Mouse (Mus musculus) neural tube, embryonic 14.5 days (tissue): ENCODE results near the gene Hspb6. TPM values are rescaled to one million over a fixed set of nuclear protein-coding genes. Genes with fewer than 3 reads are reported as not detected.

Experiments
- ATAC-seq: fragments of 200-750 bp; cut with Nextera tagmentation; 2 replicates; pipeline ENCODE4 v1.8.0; 2017; ENCODE audit warnings: low read depth, mild to moderate bottlenecking, moderate TSS enrichment, moderate library complexity
- H3K27ac ChIP-seq: fragments of 300-500 bp; sonication (generic); 2 replicates; pipeline ENCODE4 v1.5.1; 2014; ENCODE audit warnings: low read depth, mild to moderate bottlenecking, control low read depth, low read length, moderate library complexity, mixed read lengths
- H3K27me3 ChIP-seq: fragments of 300-500 bp; sonication (generic); 2 replicates; pipeline ENCODE4 v1.6.1; 2014; ENCODE audit warnings: low read length; ENCODE audit not compliant: control insufficient read depth, insufficient read depth
- H3K36me3 ChIP-seq: fragments of 300-500 bp; sonication (generic); 2 replicates; pipeline ENCODE4 v1.6.1; 2014; ENCODE audit warnings: low read length, mixed read lengths; ENCODE audit not compliant: control insufficient read depth, insufficient read depth
- H3K4me1 ChIP-seq: fragments of 300-500 bp; sonication (generic); 2 replicates; pipeline ENCODE4 v1.6.1; 2014; ENCODE audit warnings: low read length; ENCODE audit not compliant: control insufficient read depth, insufficient read depth
- H3K4me2 ChIP-seq: fragments of 300-500 bp; sonication (generic); 2 replicates; pipeline ENCODE4 v1.6.1; 2014; ENCODE audit warnings: mild to moderate bottlenecking, low read depth, low read length, control low read depth
- H3K4me3 ChIP-seq: fragments of 300-500 bp; sonication (generic); 2 replicates; pipeline ENCODE4 v1.5.1; 2014; ENCODE audit warnings: low read depth, low read length, control low read depth, mixed read lengths
- H3K9ac ChIP-seq: fragments of 300-500 bp; sonication (generic); replicated peaks from 2 replicates; pipeline ENCODE4 v1.6.1; 2014; ENCODE audit warnings: low read depth, mild to moderate bottlenecking, control low read depth, low read length, mixed read lengths
- H3K9me3 ChIP-seq: fragments of 300-500 bp; sonication (generic); 2 replicates; pipeline ENCODE4 v1.6.1; 2016; ENCODE audit warnings: low read length; ENCODE audit not compliant: control insufficient read depth
- WGBS: fragments of 180-500 bp; shearing (Covaris S2); extraction: QIAGEN DNeasy Blood & Tissue Kit; methylation state at CpG from one replicate; pipeline ENCODE4 v1.1.7; 2014; 5-methylcytosine and 5-hydroxymethylcytosine counted together
- polyA plus RNA-seq: library from polyadenylated mRNA; unstranded; fragments of >200 nt; fragmentation: Nextera tagmentation; extraction: Ambion mirVana; gene quantifications from 2 replicates; pipeline ENCODE4 v1.2.1, GENCODE M21; 2014

The Hspb6 gene
- polyA plus RNA-seq, 1 experiment from 2014 or later, result 8.4 TPM

DNA sequence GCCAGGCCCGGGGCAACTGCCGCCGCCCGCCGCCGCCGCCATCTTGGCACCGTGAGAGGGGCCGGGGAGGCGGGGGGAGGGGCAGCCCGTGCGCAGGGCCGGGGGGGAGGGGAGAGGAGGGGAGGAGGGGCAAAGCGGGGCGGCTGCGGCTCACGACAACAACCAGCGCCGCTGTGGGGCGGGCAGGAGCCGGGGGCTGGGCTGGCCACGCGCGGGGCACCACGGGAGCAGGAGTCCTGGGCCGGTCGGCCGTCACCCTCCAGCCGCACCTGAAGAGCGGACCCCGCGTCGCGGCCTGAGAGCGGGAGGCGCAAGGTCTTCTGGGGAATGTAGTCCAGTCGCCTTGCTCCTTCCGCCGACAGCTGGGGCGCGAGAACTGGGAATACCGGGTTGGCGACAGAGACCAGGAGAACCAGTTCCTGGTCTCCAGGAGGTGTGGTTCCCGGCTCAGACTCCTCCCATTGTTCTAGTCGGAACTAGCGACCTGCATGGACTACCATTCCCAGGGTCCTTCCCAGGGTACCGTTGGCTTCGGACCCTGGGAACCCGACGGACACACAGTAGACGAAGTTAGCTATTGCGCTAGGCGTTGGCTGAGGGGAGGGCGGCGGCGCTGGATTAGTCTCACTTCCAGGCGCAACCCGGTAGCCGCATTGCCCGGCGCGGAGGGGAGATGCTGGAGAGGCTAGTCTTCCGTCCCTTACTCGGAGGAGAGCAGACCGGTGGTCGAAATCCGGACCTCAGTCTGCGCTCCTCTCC lies 36.9 kb downstream of the Hspb6 start, which contains the start of gene Kmt2b:
Kmt2b (minus strand) TSS at position 51 of the 759 bp plus-strand sequence.
- WGBS, result 0% methylated on average over 52 of the region's 68 CpGs
- peaks cover 13% of the 10 kb centered on the region for H3K4me1 ChIP-seq
- H3K27ac ChIP-seq, result peak within 1 kb of the TSS; percentile 92
- H3K27me3 ChIP-seq, result peaks cover 3% of the 10 kb centered on the region; the same call in 1 of the 2 replicates
- ATAC-seq, result peak; percentile 93
- peak within 1 kb of the TSS; percentile 96 for H3K9ac ChIP-seq
- H3K4me3 ChIP-seq, result peak within 1 kb of the TSS; percentile 93
- peaks cover 28% of the 10 kb centered on the region for H3K36me3 ChIP-seq
- H3K9me3 ChIP-seq, result no peaks in the 10 kb centered on the region
- peak within 1 kb of the TSS; percentile 97 for H3K4me2 ChIP-seq

DNA sequence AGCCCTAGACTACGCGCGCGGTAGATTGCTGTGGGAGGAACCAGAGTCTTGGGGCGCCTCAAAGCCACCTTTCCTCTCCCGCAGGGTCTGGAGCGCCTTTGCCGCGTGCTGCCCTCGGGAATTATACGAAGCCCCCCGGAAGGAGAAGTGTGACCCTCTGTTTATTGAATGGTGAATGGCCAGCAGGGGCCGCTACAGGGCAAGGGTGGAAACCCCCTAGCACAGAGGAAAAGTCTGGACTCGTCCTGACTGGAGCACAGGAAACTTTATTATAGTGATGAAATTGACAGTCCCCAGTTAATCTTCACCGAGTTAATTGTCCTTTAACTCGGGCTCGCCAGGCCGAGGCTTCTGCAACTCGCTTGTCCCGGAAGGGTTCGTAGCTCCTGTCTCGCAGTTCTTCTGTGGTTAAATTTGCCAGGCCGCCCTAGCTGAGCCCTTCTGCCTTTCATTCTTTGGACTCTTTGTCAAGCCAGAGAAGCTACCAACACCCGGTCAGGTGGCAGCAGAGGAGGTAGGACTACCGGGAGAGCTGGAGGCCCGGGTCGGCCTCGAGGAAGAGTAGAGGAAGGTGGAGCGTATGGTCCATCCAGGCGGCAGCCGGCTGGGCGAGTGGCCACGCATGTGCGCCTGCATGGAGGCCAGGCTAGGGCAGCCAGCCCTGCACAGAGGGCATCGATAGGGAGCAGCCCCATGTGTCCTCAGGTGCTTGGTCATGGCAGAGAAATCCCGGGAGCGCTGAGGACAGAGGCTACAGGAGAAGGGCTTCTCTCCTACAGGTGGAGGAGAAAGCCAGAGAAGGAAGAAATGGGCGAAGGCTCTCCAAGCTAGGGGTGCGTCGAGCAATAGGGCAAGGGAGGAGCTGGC lies 37.7 kb downstream of the Hspb6 start:
- WGBS, result 28% methylated on average over 40 of the region's 40 CpGs
- no peaks in the 10 kb centered on the region for H3K9me3 ChIP-seq
- ATAC-seq, result peak; percentile 72
- H3K27ac ChIP-seq, result peak overlapping the region; percentile 92
- H3K36me3 ChIP-seq, result peaks cover 19% of the 10 kb centered on the region
- H3K4me1 ChIP-seq, result peaks cover 13% of the 10 kb centered on the region
- peaks cover 3% of the 10 kb centered on the region; the same call in 1 of the 2 replicates for H3K27me3 ChIP-seq
- peak overlapping the region; percentile 97 for H3K4me2 ChIP-seq
- peak overlapping the region; percentile 96 for H3K9ac ChIP-seq
- H3K4me3 ChIP-seq, result peak overlapping the region; percentile 93

DNA sequence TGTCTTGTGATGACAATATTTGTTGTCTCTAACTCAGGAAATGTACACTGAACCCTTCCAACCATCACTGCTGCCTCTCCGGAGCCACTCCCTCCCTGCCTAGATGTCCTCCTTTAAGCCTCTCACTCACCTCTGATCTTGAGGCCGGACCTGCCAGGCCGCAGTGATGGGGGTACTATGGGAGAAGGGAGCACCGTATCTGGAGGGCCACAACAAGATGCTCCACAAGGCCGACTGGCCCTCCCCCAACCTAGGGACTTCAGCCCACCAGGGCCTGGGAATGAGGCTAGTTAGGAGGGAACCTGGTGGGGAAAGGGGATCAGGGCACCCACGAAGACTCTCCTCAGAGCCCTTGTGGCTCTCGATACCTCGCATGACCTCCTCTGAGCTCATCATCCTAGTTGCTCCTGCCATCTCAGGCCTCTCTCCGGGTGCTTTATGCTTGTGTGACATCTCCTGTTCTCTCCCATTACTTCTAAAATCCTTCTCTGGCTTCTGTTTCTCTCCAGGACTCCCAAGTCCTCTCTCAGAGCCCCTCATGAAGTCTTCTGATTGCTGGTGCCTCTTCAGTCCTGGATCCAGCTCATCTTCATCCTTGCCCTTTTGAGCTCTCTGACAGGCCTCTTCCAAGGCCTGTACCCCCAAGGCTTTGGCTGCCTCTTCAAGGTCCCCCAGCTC lies 39.1 kb downstream of the Hspb6 start:
- Histone ChIP-seq H3K27ac (no peak overlapping the region), H3K9ac (no peak overlapping the region), H3K4me1 (peaks cover 13% of the 10 kb centered on the region), H3K9me3 (no peaks in the 10 kb centered on the region), H3K36me3 (peaks cover 6% of the 10 kb centered on the region; the same call in 1 of the 2 replicates), H3K4me3 (no peak overlapping the region), H3K4me2 (no peak overlapping the region), H3K27me3 (peaks cover 3% of the 10 kb centered on the region; the same call in 1 of the 2 replicates)
- no peak for ATAC-seq
- WGBS, result 92% methylated on average over 9 of the region's 9 CpGs

DNA sequence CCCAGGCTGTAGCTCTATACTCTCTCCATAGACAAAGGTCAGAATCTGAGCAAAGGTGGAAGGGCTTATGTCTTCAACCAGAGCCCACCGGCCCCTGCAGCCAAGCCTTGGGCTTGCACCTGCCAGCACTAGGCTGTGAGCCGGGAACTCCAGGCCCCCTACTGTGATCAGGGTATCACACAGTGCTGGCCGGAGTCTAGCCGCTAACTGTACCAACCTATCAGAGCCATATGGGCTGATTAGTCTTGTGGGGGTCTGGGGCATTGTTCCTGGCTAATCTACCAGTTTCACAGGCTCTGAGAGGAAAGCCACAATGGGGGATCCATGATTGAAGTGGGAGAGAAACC lies 39.6 kb downstream of the Hspb6 start:
- H3K4me1 ChIP-seq, result peaks cover 11% of the 10 kb centered on the region
- no peak for ATAC-seq
- no peak overlapping the region for H3K4me3 ChIP-seq

DNA sequence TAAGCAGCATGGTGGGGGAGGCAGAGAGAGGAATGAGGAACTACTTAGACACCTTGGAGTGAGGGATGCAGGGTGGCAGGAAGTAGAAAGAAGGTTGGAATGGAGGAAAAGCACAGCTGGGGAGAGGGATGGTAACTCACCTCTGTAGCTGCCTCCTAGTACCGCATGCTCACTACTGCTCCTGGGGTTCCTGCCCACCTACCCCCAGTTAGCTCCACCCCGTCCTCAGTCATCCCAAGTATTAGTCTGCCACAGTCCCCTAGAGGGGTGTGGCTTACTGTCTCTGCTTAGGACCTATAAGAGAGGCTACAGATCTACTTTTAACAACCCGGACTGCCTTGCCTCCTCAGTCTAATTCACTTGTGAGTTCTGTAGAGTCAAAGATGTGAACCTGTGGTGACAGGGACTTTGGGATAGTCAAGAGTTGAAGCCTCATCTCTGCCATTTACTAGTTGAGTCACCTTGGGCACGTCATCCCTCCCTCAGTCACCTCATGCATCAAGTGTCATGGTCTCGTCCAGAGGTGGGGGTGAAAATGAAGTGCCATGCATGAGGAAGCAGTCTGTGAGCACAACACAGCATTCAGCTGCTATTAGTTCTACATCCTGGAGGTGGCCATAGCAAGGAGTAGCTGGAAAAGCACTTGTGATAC lies 40.9 kb downstream of the Hspb6 start:
- Histone ChIP-seq H3K9me3 (no peaks in the 10 kb centered on the region), H3K4me1 (no peaks in the 10 kb centered on the region), H3K27me3 (peaks cover 3% of the 10 kb centered on the region; the same call in 1 of the 2 replicates), H3K4me2 (no peak overlapping the region), H3K36me3 (no peaks in the 10 kb centered on the region), H3K9ac (no peak overlapping the region), H3K27ac (no peak overlapping the region), H3K4me3 (no peak overlapping the region)
- no peak for ATAC-seq
- WGBS, result 58% methylated on average over 5 of the region's 5 CpGs

More for the DNA sequence above, 39.6 kb downstream of the Hspb6 start:
- no peaks in the 10 kb centered on the region for H3K9me3 ChIP-seq
- 0 out of 2 replicates have a peak, but pooled peaks cover 2% of the 10 kb centered on the region for H3K36me3 ChIP-seq
- 35% methylated on average over 4 of the region's 4 CpGs for WGBS
- H3K9ac ChIP-seq, result no peak overlapping the region
- H3K4me2 ChIP-seq, result no peak overlapping the region
- no peak overlapping the region for H3K27ac ChIP-seq
- peaks cover 3% of the 10 kb centered on the region; the same call in 1 of the 2 replicates for H3K27me3 ChIP-seq

DNA sequence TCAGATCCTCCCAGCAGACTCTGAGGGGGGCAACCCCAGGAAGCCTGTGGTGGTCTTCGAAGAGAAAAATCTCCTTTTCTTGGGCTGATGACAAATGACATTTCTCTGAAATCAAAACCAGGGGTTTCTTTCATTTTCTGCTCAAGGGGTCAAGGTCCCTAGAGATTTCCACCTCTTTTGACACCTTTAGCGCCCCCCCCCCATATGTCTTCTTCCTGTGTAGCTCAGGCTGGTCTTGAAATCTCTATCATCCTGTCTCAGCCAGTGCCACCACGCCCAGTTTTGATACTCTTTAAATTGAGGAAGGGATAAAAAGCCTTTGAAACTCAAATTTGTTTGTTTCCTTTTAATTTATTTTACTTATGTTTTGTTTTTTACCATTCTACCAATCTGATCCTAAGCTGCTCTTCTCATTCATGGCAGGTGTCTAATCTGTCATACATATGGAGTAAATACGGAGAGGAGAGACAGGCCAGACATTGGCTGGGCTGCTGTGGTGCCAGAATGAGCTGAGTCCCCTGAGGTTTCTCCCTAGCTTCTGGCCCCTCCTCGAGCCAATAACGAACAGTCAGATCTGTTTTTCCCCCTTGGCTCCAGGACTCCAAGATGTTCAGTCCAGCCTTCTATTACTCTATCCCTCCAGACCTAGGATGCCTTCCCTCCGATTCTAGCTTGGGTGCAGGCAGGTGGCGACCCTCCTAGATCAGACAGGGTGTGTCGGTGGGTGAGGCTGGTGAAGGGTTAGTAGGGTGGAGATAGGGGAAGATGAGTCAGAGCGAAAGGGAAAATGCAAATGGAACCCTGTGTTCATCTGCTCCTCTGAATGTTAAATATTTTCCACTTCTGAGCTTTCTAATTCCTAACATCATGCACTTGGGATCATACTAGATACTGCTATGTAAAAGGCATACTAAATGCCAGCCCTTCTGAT lies 41.9 kb downstream of the Hspb6 start:
- Histone ChIP-seq H3K4me3 (no peak overlapping the region), H3K4me1 (no peaks in the 10 kb centered on the region), H3K4me2 (no peak overlapping the region), H3K9me3 (no peaks in the 10 kb centered on the region), H3K36me3 (no peaks in the 10 kb centered on the region), H3K27me3 (no peaks in the 10 kb centered on the region), H3K9ac (no peak overlapping the region), H3K27ac (no peak overlapping the region)
- WGBS, result 71% methylated on average over 10 of the region's 10 CpGs
- no peak for ATAC-seq

DNA sequence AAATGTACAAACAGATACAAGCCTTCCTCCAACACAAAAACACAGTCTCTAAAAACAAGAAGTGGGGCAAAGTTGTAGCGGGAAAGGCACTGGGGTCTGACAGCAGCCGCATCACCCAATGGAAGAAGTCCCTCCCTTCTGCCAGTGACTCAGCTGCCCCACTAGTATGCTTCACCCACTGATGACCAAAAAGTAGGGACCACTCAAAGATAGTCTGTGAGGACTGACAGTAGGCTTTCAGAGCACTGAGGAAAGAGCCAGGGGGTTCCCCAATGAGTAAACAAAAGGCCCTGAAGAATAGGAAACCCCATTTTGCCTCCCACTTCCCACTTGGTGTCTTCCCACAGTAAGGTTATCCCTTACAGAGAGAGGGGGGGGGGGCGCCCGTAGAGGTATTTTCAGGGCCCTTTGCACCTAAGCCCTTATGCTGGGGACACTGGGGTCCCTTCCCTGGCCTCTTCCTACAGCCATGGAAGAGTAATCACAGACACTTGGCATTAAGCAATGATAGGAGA lies 42.6 kb downstream of the Hspb6 start:
- no peaks in the 10 kb centered on the region for H3K36me3 ChIP-seq

More for the DNA sequence above, 42.6 kb downstream of the Hspb6 start:
- H3K4me2 ChIP-seq, result no peak overlapping the region
- no peaks in the 10 kb centered on the region for H3K4me1 ChIP-seq
- H3K9me3 ChIP-seq, result no peaks in the 10 kb centered on the region
- H3K27me3 ChIP-seq, result no peaks in the 10 kb centered on the region
- 67% methylated on average over 4 of the region's 4 CpGs for WGBS
- H3K4me3 ChIP-seq, result no peak overlapping the region
- no peak for ATAC-seq
- no peak overlapping the region for H3K9ac ChIP-seq
- H3K27ac ChIP-seq, result no peak overlapping the region
